Mouse (Mus musculus) lung, adult 18-20 months (tissue): ENCODE results near the gene Lta.

Experiments
- DNase-seq, 2 experiments: peaks; one replicate each; pipeline ENCODE4 v3.0.0; 2022; ENCODE audit warnings: mixed read lengths in 2 of 2

The Lta gene

DNA sequence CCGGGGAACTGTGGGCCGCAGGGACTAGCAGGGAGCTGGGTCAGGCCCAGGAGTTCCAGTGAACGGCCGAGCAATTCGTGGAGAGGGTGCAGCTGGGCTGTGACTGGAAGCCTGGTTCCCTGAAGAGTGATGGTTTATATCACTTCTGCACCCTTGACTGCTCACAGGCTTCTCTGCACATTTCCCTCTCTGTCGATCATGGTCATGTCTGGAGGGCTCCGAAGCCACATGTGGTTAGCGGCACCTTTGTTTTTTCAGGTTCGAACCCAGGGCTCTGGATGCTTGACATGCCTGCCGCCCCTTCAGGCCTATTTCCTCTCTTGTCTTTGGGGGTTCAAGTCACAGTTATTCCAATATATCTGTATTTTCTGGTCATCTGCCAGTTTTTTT is 224 bp upstream of the Lta start:
- no peak for DNase-seq

DNA sequence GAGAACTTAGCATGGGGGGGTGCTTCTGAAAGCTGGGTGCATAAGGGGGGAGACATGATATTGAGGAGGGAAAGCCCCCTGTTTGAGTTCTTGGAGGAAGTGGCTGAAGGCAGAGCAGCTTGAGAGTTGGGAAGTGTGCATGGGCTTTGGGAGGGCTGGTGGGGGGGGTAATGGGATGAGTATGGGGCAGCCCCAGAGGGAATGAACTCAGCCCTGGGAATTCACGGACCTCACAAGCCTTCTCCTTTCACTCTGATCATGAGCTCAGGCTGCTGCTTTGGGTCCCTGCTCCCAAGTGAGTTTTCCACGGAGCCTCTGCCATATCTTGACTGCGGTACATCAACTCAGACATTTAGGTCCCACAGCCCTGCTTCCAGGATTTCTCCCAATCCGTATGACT is 2.7 kb downstream of the Lta start:
- DNase-seq: no peak

DNA sequence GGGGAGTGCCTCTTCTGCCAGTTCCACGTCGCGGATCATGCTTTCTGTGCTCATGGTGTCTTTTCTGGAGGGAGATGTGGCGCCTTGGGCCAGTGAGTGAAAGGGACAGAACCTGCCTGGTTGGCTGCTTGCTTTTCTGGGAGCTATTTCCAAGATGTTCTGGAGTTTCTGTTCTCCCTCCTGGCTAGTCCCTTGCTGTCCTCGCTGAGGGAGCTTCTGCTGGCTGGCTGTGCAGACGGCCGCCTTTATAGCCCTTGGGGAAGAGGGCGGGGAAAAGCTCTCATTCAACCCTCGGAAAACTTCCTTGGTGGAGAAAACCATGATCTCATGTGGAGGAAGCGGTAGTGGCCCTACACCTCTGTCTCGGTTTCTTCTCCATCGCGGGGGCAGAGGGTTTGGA is 3.4 kb downstream of the Lta start, which contains the start of gene Tnf:
Gene Tnf (minus strand): TSS at position 221 of the 400 bp plus-strand sequence.
- peak; percentile 65 to 73 for DNase-seq

DNA sequence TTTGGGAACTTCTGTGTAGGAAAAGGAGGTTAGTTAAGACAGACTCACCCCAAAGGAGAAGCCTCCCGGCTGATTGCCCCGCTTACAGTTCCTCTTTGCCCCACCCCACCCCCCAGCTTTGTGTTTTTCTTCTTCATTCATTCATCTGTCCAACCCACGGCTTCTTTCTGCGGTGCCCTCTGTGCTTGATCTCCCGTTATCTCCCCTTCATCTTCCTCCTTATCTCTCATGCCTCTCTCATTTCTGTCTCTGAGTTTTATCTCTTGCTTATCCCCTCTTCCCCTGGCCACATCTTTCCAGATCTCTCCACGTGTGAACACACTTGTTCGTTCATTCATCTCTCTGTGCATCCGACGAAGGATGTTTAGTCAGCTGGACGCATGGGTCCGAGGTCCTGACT is 4.0 kb downstream of the Lta start:
- DNase-seq: no peak

GRCm38 (mm10) chr17:35200398-35200797 is 4.8 kb downstream of the Lta start:
- DNase-seq: peak; percentile 54 to 61

DNA sequence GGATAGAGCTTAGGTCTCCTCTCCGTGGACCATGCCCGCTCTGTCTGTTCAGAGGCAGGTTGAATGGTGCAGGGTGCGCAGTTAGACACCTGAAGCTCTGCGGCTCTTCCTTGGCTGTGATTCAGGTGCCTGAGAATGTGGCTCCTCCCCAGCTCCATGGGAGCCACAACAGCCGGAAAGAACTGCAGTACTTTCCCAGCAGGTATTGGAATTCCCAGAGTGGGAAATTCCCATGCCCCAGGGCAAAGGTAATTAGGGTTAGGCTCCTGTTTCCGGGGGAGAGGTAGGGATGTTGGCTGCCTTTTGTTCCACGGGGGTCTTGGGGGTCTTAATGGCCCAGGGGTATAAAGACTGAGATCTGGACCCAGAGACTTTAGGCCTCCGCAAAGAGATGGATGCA is 6.2 kb downstream of the Lta start:
- no peak for DNase-seq

GRCm38 (mm10) chr17:35198029-35198428 is 7.1 kb downstream of the Lta start:
- no peak for DNase-seq

- no peak for DNase-seq
These were observed 8.0 kb downstream of the Lta start for GRCm38 (mm10) chr17:35197126-35197525.

DNA sequence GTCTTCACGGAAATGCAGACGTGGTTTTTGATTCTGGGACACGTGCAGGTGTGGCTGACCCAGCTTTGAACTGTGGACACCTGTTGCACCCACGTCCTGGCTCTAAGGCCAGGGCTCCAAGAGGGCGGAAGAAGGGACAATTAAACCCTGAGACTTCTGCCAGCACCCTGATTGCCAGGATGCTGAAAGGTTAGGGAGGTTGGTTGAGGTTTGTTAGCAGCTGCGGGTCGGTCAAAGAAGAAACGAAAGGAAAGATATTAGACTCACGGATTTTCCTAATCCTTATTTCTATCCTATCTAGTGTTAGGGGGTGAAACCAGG is 8.9 kb downstream of the Lta start:
- DNase-seq: no peak

DNA sequence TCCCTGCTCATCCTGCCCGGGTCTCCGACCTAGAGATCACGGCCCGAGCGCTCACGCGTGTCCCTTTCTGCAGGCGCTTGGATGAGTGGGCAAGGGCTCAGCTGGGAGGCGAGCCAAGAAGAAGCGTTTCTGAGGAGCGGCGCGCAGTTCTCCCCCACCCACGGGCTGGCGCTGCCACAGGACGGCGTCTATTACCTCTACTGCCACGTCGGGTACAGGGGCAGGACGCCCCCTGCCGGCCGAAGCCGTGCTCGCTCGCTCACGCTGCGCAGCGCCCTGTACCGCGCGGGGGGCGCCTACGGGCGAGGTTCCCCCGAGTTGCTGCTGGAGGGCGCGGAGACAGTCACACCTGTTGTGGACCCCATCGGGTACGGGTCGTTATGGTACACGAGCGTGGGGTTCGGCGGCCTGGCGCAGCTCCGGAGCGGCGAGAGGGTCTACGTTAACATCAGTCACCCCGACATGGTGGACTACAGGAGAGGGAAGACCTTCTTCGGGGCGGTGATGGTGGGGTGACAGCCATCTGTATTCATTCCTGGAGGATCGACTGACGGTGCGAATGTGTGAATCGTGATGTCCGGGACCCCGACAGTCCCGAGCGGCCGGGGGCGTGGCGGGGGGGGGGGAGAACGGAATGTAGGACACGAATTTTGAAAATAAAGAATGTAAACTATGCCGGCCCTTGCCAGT is 9.4 kb downstream of the Lta start:
- DNase-seq: peak; percentile 77 to 82

DNA sequence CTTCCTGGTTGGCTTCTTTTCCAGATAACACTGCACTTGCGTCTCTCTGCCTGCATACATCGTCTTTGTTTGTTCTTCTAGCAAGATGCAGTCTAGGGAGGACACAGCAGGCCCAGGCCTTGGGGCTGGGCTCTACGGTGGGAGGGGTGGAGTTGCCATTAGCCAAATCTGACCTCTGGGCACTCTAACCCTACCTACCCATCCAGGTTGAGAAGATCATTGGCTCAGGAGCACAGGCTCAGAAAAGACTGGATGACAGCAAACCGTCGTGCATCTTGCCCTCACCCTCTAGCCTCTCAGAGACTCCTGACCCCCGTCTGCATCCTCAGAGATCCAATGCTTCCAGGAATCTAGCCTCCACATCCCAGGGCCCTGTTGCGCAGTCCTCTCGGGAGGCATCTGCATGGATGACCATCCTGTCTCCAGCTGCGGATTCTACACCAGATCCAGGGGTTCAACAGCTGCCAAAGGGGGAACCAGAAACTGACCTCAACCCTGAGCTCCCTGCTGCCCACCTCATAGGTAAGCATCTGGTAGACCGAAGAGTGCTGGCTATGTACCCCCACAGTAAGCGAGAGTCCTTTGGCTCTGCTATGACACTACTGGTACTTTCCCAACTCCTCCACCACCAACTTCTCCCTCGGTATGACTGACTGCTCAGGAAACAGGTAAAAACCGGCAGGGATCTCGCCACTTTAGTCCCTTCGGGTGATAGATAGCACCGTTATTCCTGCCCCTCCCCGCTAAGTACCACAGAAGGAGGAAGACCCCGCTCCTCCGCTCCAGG is 10.1 kb downstream of the Lta start:
- DNase-seq: no peak

GRCm38 (mm10) chr17:35193881-35194843 is 11.0 kb downstream of the Lta start, which contains the start of gene Ltb:
TSS of gene Ltb (plus strand) at chr17:35194439.
- DNase-seq: peak in 1 of 2 experiments; percentile 56

DNA sequence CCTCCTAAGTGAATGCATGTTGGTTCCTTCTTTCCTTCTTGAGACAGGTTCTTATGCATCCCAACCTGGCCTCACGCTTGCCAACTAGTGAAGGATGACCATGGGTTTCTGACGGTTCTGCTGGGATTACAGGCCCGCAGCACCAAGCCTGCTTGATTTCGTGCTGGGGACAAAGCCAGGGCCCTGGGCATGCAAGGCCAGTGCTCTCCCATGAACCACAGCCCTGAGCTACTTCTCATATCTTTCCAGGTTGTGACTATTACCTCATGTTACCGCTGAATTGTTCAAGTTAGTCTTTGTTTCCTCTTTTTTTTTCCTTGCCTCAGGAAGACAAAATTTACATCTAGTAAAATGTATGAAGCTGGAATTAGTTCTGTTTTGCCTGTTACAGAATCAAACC is 12.2 kb downstream of the Lta start:
- DNase-seq: no peak

DNA sequence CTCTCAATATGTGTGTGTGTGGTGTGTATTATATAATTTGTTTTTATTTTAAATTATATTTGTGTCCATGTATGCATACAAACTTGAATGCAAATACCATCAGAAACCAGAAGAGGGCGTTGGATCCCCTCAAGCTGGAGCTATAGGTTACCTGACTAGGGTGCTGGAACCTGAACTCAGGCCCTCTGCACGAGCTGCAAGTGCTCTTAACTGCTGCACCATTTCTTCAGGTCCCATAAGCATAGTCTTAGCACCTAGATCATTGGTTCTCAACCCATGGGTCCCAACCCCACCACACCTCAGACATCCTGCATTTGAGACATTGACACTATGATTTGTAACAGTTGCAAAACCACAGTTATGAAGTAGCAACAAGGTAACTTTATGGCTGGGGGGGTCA is 13.4 kb downstream of the Lta start:
- no peak for DNase-seq

DNA sequence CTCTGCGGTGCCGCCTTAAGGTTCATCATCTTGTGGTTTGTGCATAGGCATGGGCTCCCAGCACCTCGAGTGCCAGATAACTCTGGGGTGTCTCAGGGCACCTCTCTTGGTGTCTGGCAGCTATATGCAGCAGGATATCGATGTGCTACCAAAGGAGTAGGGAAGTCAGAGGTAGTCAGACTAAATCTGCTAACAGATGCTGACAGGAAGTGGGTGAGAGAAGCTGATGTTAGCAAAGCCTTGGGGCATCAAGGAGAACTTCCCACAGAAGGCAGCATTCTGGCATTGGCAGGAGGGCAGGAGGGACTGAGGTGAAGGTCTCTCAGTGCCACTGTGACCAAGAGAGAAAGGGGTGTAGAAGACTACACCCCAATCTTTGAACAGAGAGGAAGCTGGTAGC is 15.1 kb downstream of the Lta start:
- no peak for DNase-seq

DNA sequence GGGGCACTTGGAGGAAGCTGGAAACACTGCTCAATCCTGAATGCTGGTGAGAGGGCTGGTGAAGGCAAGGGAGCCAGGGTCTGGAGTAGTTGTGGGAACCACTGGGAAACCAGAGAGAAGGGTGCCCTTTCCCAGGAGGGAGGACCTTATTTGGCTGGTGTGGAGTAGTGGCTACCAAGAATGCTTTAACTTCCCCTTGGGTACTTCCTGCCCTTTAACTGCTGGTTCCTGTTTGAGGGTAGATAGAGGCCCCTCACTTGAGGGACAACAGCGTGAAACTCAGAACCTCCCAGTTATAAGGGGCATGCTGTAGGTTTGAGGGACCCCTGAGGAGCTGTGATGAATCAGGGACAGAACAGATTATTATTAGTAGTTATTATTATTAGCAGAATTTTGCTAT is 16.0 kb downstream of the Lta start:
- DNase-seq: no peak

DNA sequence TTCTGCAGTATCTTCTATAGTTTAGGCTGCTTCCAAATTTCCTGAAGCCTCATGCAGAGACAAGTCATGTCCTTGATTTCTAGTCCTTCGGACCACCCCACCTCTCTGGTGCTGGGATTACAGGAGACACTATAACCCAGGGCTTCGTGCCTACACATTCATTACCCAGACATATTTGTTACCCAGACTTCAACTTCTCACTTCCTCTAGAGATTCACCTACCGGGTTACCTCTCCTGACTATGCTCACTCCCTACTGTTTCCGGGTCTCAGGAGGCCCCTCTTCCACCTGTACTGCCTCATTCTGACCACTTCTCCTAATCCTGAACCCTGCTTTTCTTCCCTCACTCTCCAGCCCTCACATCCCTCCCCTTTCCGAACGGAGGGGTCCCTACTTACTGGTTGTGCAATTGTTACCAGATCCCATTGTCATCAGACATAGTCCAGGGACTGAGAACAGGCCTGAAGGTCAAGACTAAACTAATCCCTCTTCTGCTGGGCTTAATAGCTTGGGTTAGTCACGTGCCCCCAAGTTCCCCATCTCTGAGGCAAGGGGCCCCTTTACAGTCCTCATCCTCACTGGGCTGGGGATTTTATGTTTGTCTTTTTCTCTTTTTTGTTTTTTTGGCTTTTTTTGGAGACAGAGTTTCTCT is 17.1 kb downstream of the Lta start, which contains the start of gene Lst1:
Gene Lst1 (minus strand): TSS at position 481 of the 652 bp plus-strand sequence.
- DNase-seq: no peak

GRCm38 (mm10) chr17:35187345-35187744 is 17.8 kb downstream of the Lta start:
- DNase-seq: no peak

DNA sequence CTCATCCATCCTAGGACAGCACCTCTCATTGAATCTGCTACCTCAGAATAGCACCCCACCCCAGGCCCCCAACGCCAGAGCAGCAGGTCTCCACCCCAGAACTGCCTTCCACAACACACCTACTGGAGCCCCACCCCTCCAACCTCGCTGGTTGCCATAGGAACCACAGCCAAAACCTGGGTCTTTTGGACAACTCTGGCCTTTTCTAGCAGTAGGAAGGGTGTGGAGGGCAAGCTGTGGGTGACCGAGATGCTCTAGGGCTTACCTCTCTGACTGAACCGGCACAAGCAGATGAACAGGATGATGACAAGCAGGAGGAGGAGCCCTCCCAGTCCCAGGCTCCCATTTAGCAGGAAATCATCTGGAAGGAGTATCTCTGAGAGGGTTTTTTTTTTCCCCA is 18.5 kb downstream of the Lta start:
- peak; percentile 55 to 58 for DNase-seq

GRCm38 (mm10) chr17:35185639-35186611 is 19.2 kb downstream of the Lta start:
- peak; percentile 83 to 84 for DNase-seq

GRCm38 (mm10) chr17:35180093-35180492 is 25.1 kb downstream of the Lta start:
- DNase-seq: no peak
